Mouse (Mus musculus) gastrocnemius, adult 2 months (tissue): ENCODE data around the gene Ncapd2. TPM values are rescaled to one million over a fixed set of nuclear protein-coding genes. Genes with fewer than 3 reads are reported as not detected.

Experiments used
- DNase-seq: peaks from one replicate; pipeline ENCODE4 v3.0.0; 2022
- H3K27ac ChIP-seq: fragments of 200-600 bp; 2 replicates; pipeline ENCODE4 v1.8.1; 2022; ENCODE audit warnings: mild to moderate bottlenecking
- H3K4me3 ChIP-seq: fragments of 200-600 bp; 2 replicates; pipeline ENCODE4 v1.8.1; 2022; ENCODE audit warnings: mild to moderate bottlenecking, moderate library complexity
- CTCF ChIP-seq: fragments of 200-600 bp; IDR thresholded peaks from 2 replicates; pipeline ENCODE4 v1.8.1; 2022; ENCODE audit warnings: antibody characterized with exemption, mild to moderate bottlenecking, moderate library complexity
- intact Hi-C: fragments of 180-260 bp; cut with DNase I; formaldehyde crosslinking; loops from one replicate; pipeline ENCODE4 v1.15.1; 2025
- total RNA-seq, 2 experiments: library from RNA; stranded (reverse); gene quantifications; 2 replicates each; pipeline ENCODE4 v1.2.3; 2021

Ncapd2 gene
- total RNA-seq, 2 experiments from 2014 or later, result 6.5 to 9.8 TPM

DNA sequence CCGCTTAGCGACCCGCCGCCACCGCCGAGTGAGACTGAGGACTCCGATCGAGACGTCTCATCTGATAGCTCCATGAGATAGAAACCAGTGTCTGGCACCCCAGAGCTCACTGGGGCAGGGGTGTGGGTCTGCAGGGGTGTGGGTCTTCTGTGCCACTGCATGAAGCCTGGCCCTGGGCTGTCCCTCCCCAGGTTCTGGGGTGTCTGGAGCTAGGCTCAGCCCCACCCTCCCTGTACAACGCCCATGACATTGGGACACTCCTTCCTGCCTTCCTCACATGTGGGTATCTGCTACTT, 31.0 kb downstream of the Ncapd2 start:
- intact Hi-C loops, result no loop called here
- no peak for TF ChIP-seq CTCF
- H3K4me3 ChIP-seq, result no peak overlapping the region
- H3K27ac ChIP-seq, result peak overlapping the region; percentile 99
- DNase-seq, result peak; percentile 64

DNA sequence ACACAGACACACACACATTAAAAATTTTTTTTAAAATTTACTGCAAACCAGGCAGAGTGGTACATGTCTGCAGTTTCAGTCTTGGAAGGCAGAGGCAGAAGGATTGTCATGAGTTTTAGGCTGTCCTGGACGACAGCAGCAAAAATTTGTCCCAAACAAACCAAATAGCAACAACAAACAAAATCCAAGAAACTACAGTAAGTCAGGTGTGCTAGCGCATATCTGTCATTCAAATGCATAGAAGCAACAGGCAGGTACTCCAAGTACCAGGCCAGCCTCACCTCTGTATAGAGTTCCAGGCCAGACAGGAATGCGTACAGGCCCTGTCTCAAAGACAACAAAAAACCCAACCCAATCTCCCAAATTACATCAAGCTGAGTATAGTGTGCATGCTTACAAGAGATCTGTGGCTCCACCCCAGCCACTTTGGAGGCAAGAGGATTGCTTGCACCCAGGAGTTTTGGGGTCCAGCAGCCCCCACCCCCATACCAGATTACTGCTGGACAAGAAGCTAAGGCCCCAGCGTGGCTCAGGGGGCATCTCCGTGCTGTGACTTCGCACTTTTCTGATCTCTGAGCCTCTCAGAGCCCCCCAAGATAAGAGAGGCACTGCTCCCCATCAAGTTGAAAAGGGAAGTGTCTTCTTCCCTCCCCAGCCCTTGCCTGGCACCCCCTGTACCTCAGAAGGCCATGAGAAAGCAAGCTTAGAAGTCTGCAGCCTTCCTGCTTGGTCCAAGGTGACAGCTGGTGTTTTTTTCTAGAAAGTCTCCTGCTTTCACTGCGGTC, 31.5 kb downstream of the Ncapd2 start:
- Histone ChIP-seq H3K27ac (peak overlapping the region; percentile 99), H3K4me3 (no peak overlapping the region)
- TF ChIP-seq CTCF, result no peak
- intact Hi-C loops, result no loop called here
- no peak for DNase-seq

GRCm38 (mm10) chr6:125158944-125159492, 32.5 kb downstream of the Ncapd2 start:
- intact Hi-C loops, result no loop called here
- TF ChIP-seq CTCF, result no peak
- no peak for DNase-seq
- Histone ChIP-seq H3K27ac (no peak overlapping the region), H3K4me3 (no peak overlapping the region)

- TF ChIP-seq CTCF, result no peak
- intact Hi-C loops, result no loop called here
- 0 out of 2 replicates have a peak overlapping the region, but pooled peaks have one; percentile 17 for H3K27ac ChIP-seq
- H3K4me3 ChIP-seq, result no peak overlapping the region
- peak; percentile 18 for DNase-seq
These were observed 34.4 kb downstream of the Ncapd2 start for GRCm38 (mm10) chr6:125156903-125157614.

- no peak for DNase-seq
- TF ChIP-seq CTCF, result no peak
- intact Hi-C loops, result no loop called here
- no peak overlapping the region for H3K4me3 ChIP-seq
- H3K27ac ChIP-seq, result peak overlapping the region; percentile 58; the same call in 1 of the 2 replicates
These were observed 35.0 kb downstream of the Ncapd2 start for GRCm38 (mm10) chr6:125156491-125156890.

GRCm38 (mm10) chr6:125155262-125155661, 36.2 kb downstream of the Ncapd2 start:
- no peak for DNase-seq
- no peak for TF ChIP-seq CTCF
- Histone ChIP-seq H3K4me3 (no peak overlapping the region; the same call in 1 of the 2 replicates), H3K27ac (peak overlapping the region; percentile 58)
- intact Hi-C loops, result no loop called here

- no peak overlapping the region for H3K4me3 ChIP-seq
- DNase-seq, result no peak
- intact Hi-C loops, result no loop called here
- TF ChIP-seq CTCF, result peak; percentile 50
- H3K27ac ChIP-seq, result peak overlapping the region; percentile 58; the same call in 1 of the 2 replicates
These were observed 37.0 kb downstream of the Ncapd2 start for GRCm38 (mm10) chr6:125154550-125154949.

DNA sequence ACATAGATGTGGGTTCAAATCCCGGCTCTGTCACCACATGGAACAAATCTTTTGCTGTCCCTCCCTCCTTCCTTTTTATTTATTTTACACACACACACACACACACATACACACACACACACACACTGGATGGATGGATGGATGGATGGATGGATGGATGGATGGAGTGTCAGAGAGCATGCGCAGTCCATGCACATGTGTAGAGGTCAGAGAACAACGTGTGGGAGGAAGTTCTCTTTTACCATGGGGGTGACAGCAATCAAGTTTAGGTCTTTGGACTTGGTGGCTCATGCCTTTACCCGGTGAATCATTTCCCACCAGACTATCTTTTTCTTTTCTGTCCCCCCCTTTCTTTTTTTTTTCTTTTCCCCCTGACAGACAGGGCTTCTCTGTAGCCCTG, 37.8 kb downstream of the Ncapd2 start:
- Histone ChIP-seq H3K27ac (peak overlapping the region; percentile 13; the same call in 1 of the 2 replicates), H3K4me3 (no peak overlapping the region)
- intact Hi-C loops, result no loop called here
- no peak for DNase-seq
- no peak for TF ChIP-seq CTCF

GRCm38 (mm10) chr6:125153018-125153389, 38.5 kb downstream of the Ncapd2 start:
- TF ChIP-seq CTCF, result no peak
- intact Hi-C loops, result no loop called here
- Histone ChIP-seq H3K4me3 (no peak overlapping the region), H3K27ac (peak overlapping the region; percentile 94)
- DNase-seq, result peak; percentile 35

DNA sequence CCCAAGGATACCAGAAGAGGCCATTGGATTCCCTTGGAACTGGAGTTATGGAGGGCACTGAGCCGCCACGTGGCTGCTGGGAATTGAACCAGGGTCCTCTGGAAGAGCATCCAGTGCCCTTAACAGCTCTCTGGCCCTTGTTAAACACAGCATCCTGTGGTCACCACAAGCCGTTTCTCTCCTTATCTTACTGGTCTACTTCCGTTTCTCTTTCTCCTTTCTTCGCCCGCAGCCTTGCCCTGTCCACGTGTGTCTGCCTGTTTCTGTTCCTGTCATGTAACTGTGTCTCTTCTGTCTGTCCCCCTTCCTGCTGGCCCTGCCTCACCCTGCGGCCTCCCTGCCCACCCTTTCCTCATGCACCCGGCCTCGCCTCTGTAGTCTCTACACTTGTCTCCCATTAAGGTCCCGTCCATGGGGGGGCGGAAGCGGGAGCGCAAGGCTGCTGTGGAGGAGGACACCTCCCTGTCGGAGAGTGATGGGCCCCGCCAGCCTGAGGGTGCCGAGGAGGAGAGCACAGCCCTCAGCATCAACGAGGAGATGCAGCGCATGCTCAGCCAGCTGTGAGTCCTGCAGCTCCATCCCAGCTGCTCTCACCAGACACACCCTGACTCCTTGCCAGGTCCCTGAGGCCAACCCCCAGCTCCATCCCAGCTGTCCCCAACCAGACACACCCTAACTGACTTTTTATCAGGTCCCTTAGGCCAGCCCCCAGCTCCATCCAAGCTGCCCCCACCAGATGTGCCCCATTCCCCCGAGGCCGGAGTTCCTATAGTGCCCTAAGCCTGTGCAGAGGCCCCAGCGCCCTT, 39.1 kb downstream of the Ncapd2 start:
- H3K4me3 ChIP-seq, result no peak overlapping the region
- H3K27ac ChIP-seq, result peak overlapping the region; percentile 94
- TF ChIP-seq CTCF, result no peak
- intact Hi-C loops, result no loop called here
- peak; percentile 85 for DNase-seq

GRCm38 (mm10) chr6:125149569-125149950, 41.9 kb downstream of the Ncapd2 start:
- Histone ChIP-seq H3K27ac (peak overlapping the region; percentile 94), H3K4me3 (peak overlapping the region; percentile 79)
- intact Hi-C loops, result loop anchor here (2.0 to 5.0 kb wide), 2 partner anchors 17 to 83 kb away; partner anchors contain the start of genes Gapdh and Tapbpl
- no peak for DNase-seq
- TF ChIP-seq CTCF, result no peak

- intact Hi-C loops, result loop anchor here (2.0 to 5.0 kb wide), 2 partner anchors 18 to 83 kb away; partner anchors contain the start of genes Gapdh and Tapbpl
- Histone ChIP-seq H3K27ac (peak overlapping the region; percentile 94), H3K4me3 (peak overlapping the region; percentile 79)
- TF ChIP-seq CTCF, result no peak
- DNase-seq, result peak; percentile 94
These were observed 42.5 kb downstream of the Ncapd2 start for GRCm38 (mm10) chr6:125148926-125149568.
